Mouse (Mus musculus): ENCODE results near the gene Atp13a1.

Gene Atp13a1

DNA sequence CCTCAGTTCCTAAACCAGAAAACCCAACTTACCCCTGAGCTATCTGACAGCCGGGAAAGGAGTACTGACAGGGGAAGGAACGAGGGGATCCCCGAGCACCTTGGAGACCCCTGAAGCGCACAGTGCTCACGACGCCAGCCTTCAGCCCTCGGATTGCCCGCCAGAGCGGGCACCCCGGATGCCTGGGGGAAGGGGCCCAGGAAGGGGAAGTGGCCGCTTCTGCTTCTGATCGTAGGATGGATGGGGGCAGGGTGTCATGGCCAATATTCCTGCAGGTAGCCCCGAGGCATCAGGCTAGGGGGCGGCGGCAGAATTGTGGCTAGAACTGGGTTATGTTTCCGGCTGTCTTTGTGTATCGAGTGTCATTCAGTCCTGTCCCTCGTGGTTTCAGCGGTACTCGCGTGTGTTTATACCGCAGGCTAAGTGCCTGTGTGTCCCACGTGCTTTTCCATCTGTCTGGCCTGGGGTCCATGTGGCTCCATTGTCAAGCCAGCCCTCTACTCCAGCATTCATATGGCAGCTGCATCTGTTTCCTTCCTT, 18.0 kb downstream of the Atp13a1 start:
- ChIA-PET POLR2A (interaction anchor here in 3 of 4 experiments (0.6 to 2.9 kb wide), 27 partner anchors 9 to 344 kb away, joined by 3 to 19 read pairs (median 3); partner anchors contain the start of genes Gm20422 (in 3 of the 3), Lpar2 (in 3 of the 3), Pbx4 (in 2 of the 3) and Zfp868 (in 2 of the 3)), CTCF (interaction anchor here in 2 of 4 experiments (0.7 to 1.0 kb wide), 2 partner anchors 8 to 16 kb away, joined by 3 to 6 read pairs; no protein-coding TSS in a partner anchor)

DNA sequence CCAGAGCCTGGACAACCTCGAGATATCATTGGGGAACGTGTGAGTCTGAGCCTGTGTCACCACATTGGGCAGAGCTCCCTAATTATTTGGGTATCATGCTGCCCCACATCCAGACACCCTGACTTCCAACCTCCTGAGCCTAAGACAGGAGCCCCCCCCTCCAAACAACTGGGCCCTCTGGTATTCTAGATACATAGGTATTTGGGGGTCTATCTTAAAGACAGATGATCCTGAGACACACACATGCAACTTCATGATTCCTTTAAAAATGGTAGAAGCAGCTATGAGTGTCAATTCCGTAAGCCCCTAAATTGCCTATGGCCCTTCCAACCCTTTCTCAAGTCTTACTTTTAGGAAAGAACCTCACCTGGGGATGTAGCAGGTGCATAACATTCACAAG, 18.9 kb downstream of the Atp13a1 start:
- CTCF ChIA-PET = interaction anchor here in 1 of 4 experiments (0.7 kb wide), 1 partner anchor 17 kb away, joined by 3 read pairs; no protein-coding TSS in a partner anchor
- POLR2A ChIA-PET = interaction anchor here in 2 of 4 experiments (1.1 to 2.9 kb wide), 6 partner anchors 12 to 39 kb away, joined by 3 to 19 read pairs (median 5); partner anchors contain the start of genes Atp13a1 (in 1 of the 2), Lpar2 (in 1 of the 2), Pbx4 (in 1 of the 2) and Zfp866 (in 1 of the 2)

DNA sequence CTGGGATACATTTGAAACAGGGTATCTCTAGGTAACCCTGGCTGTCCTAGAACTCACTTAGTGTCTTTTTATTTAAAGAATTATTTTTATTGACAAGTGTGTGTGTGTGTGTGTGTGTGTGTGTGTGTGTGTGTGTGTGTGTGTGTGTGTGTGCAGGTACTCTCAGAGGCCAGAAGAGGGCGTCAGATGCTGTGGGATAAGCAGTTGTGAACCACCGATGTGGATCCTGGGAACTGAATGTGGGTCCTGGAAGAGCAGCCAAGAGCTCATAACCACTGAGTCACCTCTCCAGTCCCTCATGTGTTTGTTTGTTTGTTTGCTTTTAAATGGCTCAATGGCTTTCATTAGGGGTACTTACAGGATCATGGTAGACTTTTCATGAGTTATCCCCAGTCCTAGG, 23.9 kb downstream of the Atp13a1 start:
- ChIA-PET POLR2A (interaction anchor here in 3 of 4 experiments (0.6 to 2.3 kb wide), 18 partner anchors 9 to 357 kb away, joined by 3 to 9 read pairs (median 4); partner anchors contain the start of genes Cilp2 (in 1 of the 3), Pbx4 (in 1 of the 3) and Zfp963 (in 1 of the 3)), CTCF (interaction anchor here (0.6 to 1.3 kb wide), 10 partner anchors 15 to 1815 kb away, joined by 3 to 8 read pairs (median 4); partner anchors contain the start of genes Pbx4 (in 1 of the 4) and Zfp868 (in 1 of the 4))

DNA sequence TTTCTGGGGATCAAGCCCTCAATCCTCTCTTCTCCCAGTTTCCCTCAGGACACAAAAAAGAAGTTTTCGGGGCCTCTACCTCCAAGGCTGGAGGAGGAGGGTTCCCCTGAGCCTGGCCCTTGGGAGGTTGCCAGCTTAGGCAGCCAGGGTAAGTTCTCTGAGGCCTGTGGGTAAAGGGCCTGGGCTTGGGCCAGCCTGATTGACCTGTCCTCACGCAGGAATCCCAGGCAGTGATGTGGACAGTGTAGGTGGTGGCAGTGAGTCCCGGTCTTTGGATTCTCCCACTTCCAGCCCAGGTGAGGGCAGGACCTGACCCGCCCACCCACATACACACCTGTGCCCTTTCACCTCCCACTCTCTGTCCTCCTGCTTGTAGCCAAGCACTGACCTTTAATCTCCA, 24.4 kb downstream of the Atp13a1 start:
- ChIA-PET CTCF (interaction anchor here (0.6 to 1.3 kb wide), 10 partner anchors 16 to 1814 kb away, joined by 3 to 8 read pairs (median 4); partner anchors contain the start of genes Pbx4 (in 1 of the 4) and Zfp868 (in 1 of the 4)), POLR2A (interaction anchor here in 3 of 4 experiments (0.9 to 2.3 kb wide), 16 partner anchors 9 to 186 kb away, joined by 3 to 9 read pairs (median 4); partner anchors contain the start of genes Cilp2 (in 1 of the 3), Pbx4 (in 1 of the 3) and Zfp963 (in 1 of the 3))

DNA sequence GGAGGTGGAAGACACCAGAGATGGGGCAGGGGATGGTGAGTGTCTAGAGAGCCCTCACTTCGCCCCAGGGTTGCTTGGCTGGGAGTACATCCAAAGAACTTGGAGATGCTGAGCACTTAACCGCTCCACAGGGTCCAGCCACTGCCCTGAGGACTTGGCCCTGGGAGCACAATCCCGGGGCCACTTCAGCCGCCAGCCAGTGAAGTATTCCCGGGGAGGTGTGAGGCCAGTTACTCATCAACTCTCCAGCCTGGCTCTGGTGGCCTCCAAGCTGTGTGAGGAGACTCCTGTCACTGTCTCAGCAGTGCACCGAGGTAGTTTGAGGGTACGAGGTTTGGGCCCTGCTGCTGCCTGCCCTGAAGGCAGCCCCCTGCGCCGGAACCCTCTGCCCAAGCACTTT, 29.5 kb downstream of the Atp13a1 start:
- CTCF ChIA-PET = no interaction called here

DNA sequence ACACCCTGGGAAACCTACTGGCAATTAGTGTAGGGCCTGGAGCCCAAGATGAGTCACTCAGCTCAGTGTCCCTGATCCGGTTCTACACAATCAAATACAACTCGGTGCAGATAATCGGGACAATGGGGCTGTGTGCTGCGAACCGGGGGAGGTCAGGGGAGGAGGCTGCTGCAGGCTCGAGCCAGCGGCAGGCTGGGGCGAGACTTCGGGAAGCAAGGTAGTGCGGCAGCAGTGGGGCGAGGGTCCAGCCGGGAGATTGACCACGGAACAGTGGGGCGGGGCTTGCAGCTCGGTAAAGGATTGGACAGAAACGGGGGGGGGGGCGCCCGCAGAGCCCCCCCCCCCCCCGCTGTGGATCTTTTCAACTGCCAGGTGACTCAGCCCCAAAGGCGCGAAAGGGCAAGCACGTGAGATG, 31.0 kb downstream of the Atp13a1 start:
- CTCF ChIA-PET = interaction anchor here (0.6 to 1.9 kb wide), 14 partner anchors 10 to 493 kb away, joined by 3 to 11 read pairs (median 4); partner anchors contain the start of gene Pbx4 (in 3 of the 4)

More for the DNA sequence above, 29.5 kb downstream of the Atp13a1 start:
- POLR2A ChIA-PET = interaction anchor here in 2 of 4 experiments (1.0 to 4.0 kb wide), 5 partner anchors 12 to 34 kb away, joined by 3 to 33 read pairs (median 19); partner anchors contain the start of genes Pbx4 (in 2 of the 2) and Gmip (in 1 of the 2)

DNA sequence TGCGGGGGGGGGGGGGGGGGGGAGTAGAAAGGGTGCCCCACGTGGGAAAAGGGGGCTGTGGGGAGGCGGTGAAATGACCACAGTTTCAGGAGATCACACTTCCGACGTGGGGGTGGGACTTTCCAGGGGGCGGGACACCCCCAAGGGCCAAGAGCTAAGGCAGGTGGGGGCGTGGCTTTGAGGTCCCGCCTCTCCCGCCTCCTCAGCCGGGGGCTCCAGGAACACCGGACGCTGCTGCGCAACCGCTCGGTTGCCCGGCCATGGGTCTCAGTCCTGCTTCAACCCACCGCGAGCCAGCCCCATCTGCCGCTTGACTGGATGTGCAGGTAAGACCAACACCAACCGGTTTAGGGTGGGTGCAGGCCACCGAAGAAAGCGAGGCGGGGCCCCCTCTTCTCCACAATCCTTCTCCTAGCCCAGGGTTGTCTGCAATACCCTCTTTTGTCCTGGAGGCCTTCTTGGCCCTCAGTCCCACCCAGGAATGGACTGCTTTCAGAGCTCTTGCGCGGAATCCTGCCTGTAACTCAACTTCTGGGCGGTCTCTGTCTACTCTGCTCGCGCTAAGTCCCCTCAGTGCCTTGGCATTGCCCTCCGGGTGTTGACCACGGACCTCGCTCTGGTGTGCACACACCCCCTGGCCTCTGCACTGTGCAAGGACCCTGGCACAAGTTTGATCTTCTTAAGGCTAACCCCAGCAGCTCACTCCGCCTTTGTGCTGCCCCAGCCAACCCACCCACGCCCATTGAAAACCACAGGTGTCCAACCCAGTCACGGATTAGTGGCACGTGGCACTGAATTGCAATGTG, 31.6 kb downstream of the Atp13a1 start, which contains the start of gene Lpar2:
Lpar2 (plus strand) TSS at position 44 of the 806 bp plus-strand sequence.
- ChIA-PET POLR2A (interaction anchor here (0.5 to 4.0 kb wide), 69 partner anchors 9 to 1017 kb away, joined by 3 to 38 read pairs (median 4); partner anchors contain the start of genes Gm20422 (in 3 of the 4), Gmip (in 3 of the 4), Pbx4 (in 3 of the 4) and Zfp868 (in 3 of the 4)), CTCF (interaction anchor here in 3 of 4 experiments (0.6 to 1.9 kb wide), 12 partner anchors 10 to 494 kb away, joined by 3 to 11 read pairs (median 4); partner anchors contain the start of gene Pbx4 (in 3 of the 3))

More for the DNA sequence above, 31.0 kb downstream of the Atp13a1 start:
- POLR2A ChIA-PET = interaction anchor here (0.5 to 4.0 kb wide), 70 partner anchors 8 to 1017 kb away, joined by 3 to 38 read pairs (median 4); partner anchors contain the start of genes Gm20422 (in 3 of the 4), Gmip (in 3 of the 4), Pbx4 (in 3 of the 4) and Zfp868 (in 3 of the 4)

DNA sequence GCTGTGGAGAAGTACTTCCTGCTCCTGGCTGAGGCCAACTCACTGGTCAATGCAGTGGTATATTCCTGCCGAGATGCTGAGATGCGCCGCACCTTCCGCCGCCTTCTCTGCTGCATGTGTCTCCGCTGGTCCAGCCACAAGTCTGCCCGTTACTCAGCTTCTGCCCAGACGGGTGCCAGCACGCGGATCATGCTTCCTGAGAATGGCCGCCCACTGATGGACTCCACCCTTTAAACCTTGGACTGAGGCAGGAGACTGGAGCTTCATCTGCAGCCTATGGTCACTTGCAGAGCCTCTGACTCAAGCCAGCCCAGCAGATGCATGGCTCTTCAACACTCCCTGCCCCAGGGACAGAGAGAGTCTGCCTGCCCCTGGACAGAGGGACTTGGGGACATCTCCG, 35.4 kb downstream of the Atp13a1 start:
- CTCF ChIA-PET = interaction anchor here in 2 of 4 experiments (0.6 to 1.3 kb wide), 2 partner anchors 9 to 300 kb away, joined by 3 read pairs; no protein-coding TSS in a partner anchor
- POLR2A ChIA-PET = interaction anchor here in 1 of 4 experiments (1.4 to 2.1 kb wide), 4 partner anchors 9 to 77 kb away, joined by 3 to 6 read pairs (median 5); partner anchors contain the start of gene Zfp963

DNA sequence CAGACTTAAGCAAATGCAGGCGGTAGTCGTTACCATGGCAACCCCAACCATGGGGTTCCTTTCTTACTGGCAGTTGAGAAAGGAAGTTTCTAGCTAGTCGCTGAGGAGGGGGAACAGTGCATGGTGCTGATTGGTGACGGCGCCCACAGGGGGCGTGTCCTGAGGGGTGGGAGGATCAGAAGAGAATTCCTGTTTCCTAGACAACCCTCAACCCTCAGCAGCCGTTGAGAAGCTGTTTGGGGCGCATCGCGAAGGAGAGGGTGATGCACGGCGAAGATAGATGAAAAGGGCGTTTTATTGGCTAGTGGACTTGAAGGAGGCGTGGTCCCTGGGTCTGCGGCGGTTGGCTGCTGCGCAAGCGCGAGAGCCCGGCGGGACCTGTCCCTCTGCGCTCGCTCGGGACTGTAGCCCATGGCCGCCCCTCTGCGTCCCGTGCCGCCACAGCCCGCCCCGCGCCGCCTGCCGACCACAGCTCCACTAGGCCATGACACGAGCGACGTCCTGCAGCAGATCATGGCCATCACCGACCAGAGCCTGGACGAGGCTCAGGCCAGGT, 41.4 kb downstream of the Atp13a1 start, which contains the start of gene Pbx4:
Pbx4 (plus strand) TSS at position 194 of the 556 bp plus-strand sequence.
- CTCF ChIA-PET = interaction anchor here in 3 of 4 experiments (0.6 to 1.7 kb wide), 13 partner anchors 9 to 207 kb away, joined by 3 to 10 read pairs (median 3); partner anchors contain the start of genes Lpar2 (in 3 of the 3) and Zfp868 (in 1 of the 3)
- POLR2A ChIA-PET = interaction anchor here (0.6 to 5.8 kb wide), 49 partner anchors 8 to 504 kb away, joined by 3 to 73 read pairs (median 5); partner anchors contain the start of genes Lpar2 (in 3 of the 4), Zfp868 (in 3 of the 4), Gm20422 (in 2 of the 4) and Gmip (in 2 of the 4)

DNA sequence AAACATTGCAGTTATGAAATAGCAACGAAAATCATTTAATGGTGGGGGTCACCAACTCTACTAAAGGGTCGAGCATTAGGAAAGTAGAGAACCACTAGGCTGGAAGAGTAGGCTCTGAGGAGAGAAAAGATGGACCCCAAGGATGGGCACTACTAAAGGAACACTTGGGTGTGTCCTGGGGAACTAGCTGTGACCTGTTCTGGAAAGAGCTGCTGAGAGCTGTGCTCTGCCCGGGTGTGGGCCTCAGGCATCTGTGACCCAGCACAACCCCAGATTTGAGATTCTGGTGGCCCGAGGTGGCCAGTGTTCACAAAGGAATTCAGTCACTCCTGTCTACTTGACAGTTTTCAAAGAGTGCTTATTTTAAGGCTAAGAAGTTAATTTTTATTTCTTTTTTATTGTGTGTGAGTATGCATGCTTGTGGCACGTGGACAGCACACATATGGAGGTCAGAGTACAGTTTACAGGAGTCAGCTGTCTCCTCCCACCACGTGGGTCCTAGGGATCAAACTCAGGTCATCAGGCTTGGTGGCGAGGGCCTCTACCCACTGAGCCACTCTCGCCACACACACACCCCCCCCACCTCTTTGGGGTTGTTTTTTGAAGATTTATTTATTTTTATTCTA, 46.2 kb downstream of the Atp13a1 start:
- POLR2A ChIA-PET = interaction anchor here in 2 of 4 experiments (1.0 to 1.2 kb wide), 3 partner anchors 12 to 16 kb away, joined by 3 to 4 read pairs (median 4); partner anchors contain the start of gene Lpar2 (in 1 of the 2)
- CTCF ChIA-PET = no interaction called here

DNA sequence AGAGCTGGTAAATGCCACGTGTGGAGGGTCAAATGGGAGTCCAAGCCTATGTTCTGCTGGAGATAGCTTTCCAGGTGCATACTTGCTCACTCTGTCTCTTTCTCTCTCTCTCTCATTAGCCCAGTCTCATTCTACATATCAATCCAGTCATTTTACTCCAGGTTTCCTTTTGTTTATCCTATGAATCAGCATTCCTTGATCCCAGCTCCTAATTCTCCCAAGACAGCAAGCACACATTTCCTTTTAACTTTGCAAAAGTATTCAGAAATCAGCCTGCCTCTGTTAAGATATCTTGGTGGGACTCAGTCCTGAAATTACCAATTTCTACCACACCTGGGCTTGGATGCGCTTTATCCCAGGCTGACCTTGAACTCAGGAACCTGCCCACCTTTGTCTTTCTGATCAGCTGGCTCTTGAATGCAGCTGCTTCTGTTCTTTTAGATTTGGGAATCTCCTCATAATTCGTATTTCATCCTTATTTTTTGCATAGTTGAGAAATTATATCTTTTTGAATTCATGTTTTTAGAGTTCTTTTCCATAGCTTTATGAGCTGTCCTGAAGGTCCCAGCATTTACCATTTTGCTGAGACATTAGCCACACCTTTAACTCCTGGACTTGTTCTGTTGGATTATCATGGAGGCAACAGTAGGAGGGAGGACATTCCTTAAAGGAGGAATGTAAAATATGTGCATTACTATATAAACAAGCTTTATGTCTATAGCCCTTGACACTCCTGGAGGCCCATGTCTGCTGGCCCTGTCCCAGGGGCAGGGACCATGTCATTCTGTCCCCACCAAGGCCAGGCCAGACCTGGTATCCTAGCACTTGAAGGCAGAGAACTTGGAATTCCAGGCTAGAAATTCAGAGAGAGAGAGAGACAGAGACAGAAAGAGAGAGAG, 56.5 kb downstream of the Atp13a1 start:
- ChIA-PET POLR2A (interaction anchor here (0.5 to 6.6 kb wide), 48 partner anchors 7 to 850 kb away, joined by 3 to 73 read pairs (median 4); partner anchors contain the start of genes Zfp868 (in 4 of the 4), Pbx4 (in 3 of the 4), Lpar2 (in 2 of the 4) and Zfp963 (in 2 of the 4)), CTCF (interaction anchor here in 1 of 4 experiments (1.2 kb wide), 1 partner anchor 13 kb away, joined by 9 read pairs; no protein-coding TSS in a partner anchor)

DNA sequence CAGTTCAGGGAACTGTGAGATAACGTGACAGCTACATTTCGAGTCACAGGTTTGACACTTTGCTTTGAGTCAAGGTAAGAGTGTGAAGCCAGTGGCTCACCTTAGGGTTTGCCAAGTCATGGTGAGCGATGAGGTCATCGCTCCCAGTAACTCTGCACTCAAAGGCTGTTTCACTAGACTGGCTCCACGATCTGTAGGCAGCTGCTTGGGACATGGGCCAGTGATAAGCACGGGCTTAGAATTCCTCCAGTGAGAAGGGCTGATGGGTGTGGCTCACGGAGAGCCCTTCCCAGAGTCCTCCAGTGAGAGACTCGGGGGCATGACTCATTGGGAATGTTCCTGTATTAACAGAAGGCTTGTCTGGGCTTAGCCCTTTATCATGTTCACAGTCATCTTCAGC, 58.0 kb downstream of the Atp13a1 start:
- ChIA-PET CTCF (interaction anchor here in 3 of 4 experiments (0.5 to 1.5 kb wide), 9 partner anchors 10 to 1828 kb away, joined by 3 to 4 read pairs (median 3); partner anchors contain the start of genes Homer3 (in 1 of the 3), Lpar2 (in 1 of the 3) and Zfp868 (in 1 of the 3)), POLR2A (interaction anchor here in 3 of 4 experiments (0.6 to 6.6 kb wide), 41 partner anchors 9 to 322 kb away, joined by 3 to 73 read pairs (median 5); partner anchors contain the start of genes Pbx4 (in 3 of the 3), Zfp963 (in 3 of the 3), Lpar2 (in 2 of the 3) and Zfp868 (in 2 of the 3))

DNA sequence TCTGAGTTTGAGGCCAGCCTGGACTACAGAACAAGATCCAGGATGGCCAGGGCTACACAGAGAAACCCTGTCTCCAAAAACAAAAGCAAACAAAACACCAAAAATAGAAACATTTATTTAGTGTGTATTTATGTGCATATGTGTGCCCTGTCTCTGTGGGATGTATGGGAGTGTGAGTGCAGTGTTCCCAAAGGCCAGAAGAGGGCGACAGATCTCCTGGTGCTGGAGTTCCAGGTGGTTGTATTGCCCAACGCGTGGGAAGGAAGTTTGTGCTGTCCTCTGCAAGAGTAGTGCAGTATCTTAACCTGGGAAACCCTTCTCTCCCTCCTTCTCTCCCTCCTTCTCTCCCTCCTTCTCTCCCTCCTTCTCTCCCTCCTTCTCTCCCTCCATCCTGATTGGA, 58.9 kb downstream of the Atp13a1 start:
- CTCF ChIA-PET = interaction anchor here in 2 of 4 experiments (1.2 to 2.0 kb wide), 2 partner anchors 11 kb away, joined by 10 to 12 read pairs; no protein-coding TSS in a partner anchor
- POLR2A ChIA-PET = interaction anchor here in 3 of 4 experiments (0.7 to 6.6 kb wide), 18 partner anchors 11 to 434 kb away, joined by 3 to 73 read pairs (median 5); partner anchors contain the start of genes Pbx4 (in 1 of the 3), Yjefn3 (in 1 of the 3) and Zfp963 (in 1 of the 3)

DNA sequence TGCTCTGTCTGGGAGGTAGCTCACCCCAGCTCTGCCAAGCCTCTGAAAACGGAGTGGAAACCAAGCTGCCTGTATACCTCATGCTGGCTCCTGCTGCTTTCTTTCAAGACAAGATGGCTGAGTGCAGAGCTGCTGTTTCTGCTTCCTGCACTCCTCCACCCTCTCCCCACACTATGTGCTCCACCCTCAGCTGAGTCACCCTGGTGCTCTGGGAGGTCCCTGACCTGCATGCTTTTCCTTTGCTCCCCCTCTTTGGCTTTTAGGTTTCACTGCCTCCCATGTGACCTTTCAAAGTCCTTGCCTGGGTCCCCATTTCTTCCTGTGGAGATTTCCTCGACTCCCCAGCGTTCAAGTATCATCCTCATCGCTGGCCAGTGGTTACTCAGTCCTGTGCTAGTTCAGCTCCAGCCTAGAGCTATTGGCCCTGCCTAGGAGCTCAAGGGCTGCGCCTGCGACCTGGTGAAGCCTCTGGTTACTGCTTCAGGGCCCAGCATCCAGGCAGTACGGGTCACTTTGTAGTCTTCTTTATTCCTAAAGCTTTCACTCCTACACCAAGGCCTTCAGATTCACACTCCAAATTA, 60.1 kb downstream of the Atp13a1 start:
- ChIA-PET POLR2A (interaction anchor here in 3 of 4 experiments (0.6 to 2.6 kb wide), 46 partner anchors 9 to 762 kb away, joined by 3 to 15 read pairs (median 4); partner anchors contain the start of genes Pbx4 (in 3 of the 3), Zfp868 (in 3 of the 3), Gm20422 (in 2 of the 3) and Lpar2 (in 2 of the 3)), CTCF (interaction anchor here in 3 of 4 experiments (0.5 to 2.0 kb wide), 11 partner anchors 9 to 226 kb away, joined by 3 to 17 read pairs (median 4); partner anchors contain the start of genes Pbx4 (in 1 of the 3) and Zfp868 (in 1 of the 3))

All from embryonic stem cell, embryonic (primary cell).